Mouse (Mus musculus) bone marrow macrophage, adult 2 months (primary cell): ENCODE measurements at regions not wholly inside any gene's neighbourhood (a gene's known extent, or its start where the extent isn't known, plus 50 kb on each side); places are given as distances from the start of the nearest gene placed in this dataset.

Experiments used
- CTCF ChIP-seq: IDR thresholded peaks from 2 replicates; pipeline ENCODE4 v1.5.1; 2012; ENCODE audit warnings: low read depth, mild to moderate bottlenecking, low read length, moderate library complexity
- POLR2A ChIP-seq: IDR thresholded peaks from 2 replicates; pipeline ENCODE4 v1.6.1; 2012; ENCODE audit warnings: mild to moderate bottlenecking, low read depth, low read length, borderline replicate concordance

GRCm38 (mm10) chr10:117459041-117459475 lies 79.2 kb upstream of the Cpsf6 start:
- TF ChIP-seq CTCF = no peak
- no peak for TF ChIP-seq POLR2A
